Mouse (Mus musculus) lung, postnatal 0 days (tissue): ENCODE data around the gene Arhgap20.

Experiments
- CTCF ChIP-seq: IDR thresholded peaks from 2 replicates; pipeline ENCODE4 v1.5.1; 2016; ENCODE audit warnings: antibody characterized with exemption, mild to moderate bottlenecking
- EP300 ChIP-seq: IDR thresholded peaks from 2 replicates; pipeline ENCODE4 v1.6.1; 2016; ENCODE audit warnings: antibody characterized with exemption, mild to moderate bottlenecking, control low read depth

GRCm38 (mm10) chr9:51781092-51781491 lies 16.0 kb downstream of the Arhgap20 start:
- TF ChIP-seq CTCF (no peak), EP300 (no peak)
